Mouse (Mus musculus) spleen, adult 2 months (tissue): Measurements from ENCODE around the gene Art3.

ENCODE experiments used
- CTCF ChIP-seq: fragments of 200-500 bp; IDR thresholded peaks from 2 replicates; pipeline ENCODE4 v1.5.1; 2011; ENCODE audit warnings: mild to moderate bottlenecking, inconsistent platforms; ENCODE audit not compliant: insufficient read depth, insufficient read length, insufficient replicate concordance; ENCODE audit errors: extremely low read depth
- POLR2A ChIP-seq: fragments of 200-500 bp; IDR thresholded peaks from 2 replicates; pipeline ENCODE4 v1.6.1; 2011; ENCODE audit warnings: low read depth, low read length, inconsistent platforms

DNA sequence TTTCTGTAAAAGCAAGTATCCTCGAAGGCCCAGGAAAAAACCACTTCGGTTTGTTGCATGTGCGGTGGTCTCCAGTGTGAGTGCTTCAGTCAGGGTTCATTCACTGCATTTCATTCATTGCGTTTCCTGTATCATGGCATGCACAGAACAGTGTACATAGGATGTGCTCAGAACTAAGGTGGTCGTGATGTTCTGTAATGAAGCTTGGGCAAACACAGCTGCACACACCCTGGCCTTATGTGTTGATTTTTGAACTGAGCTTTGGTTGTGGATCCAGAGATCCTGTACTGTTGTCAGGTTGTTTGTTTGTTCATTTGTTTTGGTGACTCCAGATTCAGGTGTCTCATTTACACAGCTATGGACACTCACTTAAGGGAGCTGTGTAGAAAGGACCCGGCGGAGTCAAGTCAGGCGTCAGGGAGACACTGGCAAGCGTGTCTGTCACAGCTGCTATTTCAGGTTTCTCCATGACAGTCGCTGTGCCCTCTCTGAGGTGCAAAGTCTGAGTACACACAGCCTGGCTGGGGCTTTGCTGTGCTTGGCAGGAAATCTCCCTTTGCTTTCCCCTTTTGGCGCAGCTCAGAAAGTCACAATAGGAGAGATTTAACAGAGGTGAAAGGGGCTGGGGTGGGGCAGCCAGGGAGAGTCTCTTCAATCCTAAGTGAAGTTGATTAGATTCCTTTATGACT, 27.3 kb downstream of the Art3 start:
- TF ChIP-seq POLR2A = no peak
- TF ChIP-seq CTCF = no peak
